ENCODE assay signal across 24 mouse cellular contexts in genomic region chrX:168431206-168431605, GRCm38 (mm10).
A peak's percentile ranks its signal among the peaks of the same experiment; 100 is the strongest.
DNase-seq lines count a peak whose midpoint lies in the region; ATAC-seq and TF ChIP-seq lines count a peak whose summit lies in the region.
"Had no signal": no experiment of that assay in that cellular context is flagged by ENCODE, and none has a peak within 500 bp of the region (broad histone marks: within the 10 kb centered on the region; RNA-seq: fewer than 3 reads in every experiment).

No protein-coding gene starts in this region.

- no peak overlapping the region for H3K9ac ChIP-seq in limb, embryonic 14.5 days (ENCODE audit: low read depth, low read length, severe bottlenecking)
- H3K9ac ChIP-seq: embryonic facial prominence, embryonic 13.5 days; forebrain, embryonic 15.5 days; hindbrain, embryonic 14.5 days; intestine, embryonic 15.5 days; neural tube, embryonic 13.5 days; stomach, embryonic 15.5 days had no signal

- ATAC-seq in limb, embryonic 14.5 days (ENCODE audit: low FRiP score, low read depth), result no peak
- ATAC-seq: activated CD4-positive, CD25-positive, alpha-beta regulatory T cell, adult 4 months; forebrain, embryonic 15.5 days; intestine, embryonic 15.5 days had no signal

- H3K27ac ChIP-seq in gastrocnemius, adult 2 months, result no peak overlapping the region
- H3K27ac ChIP-seq in limb, embryonic 14.5 days (replicated peaks; ENCODE audit: low read depth, low read length), result no peak overlapping the region
- no peak overlapping the region for H3K27ac ChIP-seq in limb, embryonic 10.5 days
- H3K27ac ChIP-seq: embryonic facial prominence, embryonic 13.5 days; forebrain, embryonic 15.5 days; heart, embryonic 10.5 days; hindbrain, embryonic 14.5 days; intestine, embryonic 15.5 days; neural tube, embryonic 13.5 days; stomach, embryonic 15.5 days had no signal

- H3K36me3 ChIP-seq in limb, embryonic 14.5 days (ENCODE audit: control insufficient read depth, insufficient read depth, low read length), result no peaks in the 10 kb centered on the region
- no peaks in the 10 kb centered on the region for H3K36me3 ChIP-seq in limb, embryonic 10.5 days
- H3K36me3 ChIP-seq: embryonic facial prominence, embryonic 13.5 days; forebrain, embryonic 15.5 days; heart, embryonic 10.5 days; intestine, embryonic 15.5 days; neural tube, embryonic 13.5 days; stomach, embryonic 15.5 days had no signal

- no peak overlapping the region for H3K4me2 ChIP-seq in limb, embryonic 14.5 days (replicated peaks; ENCODE audit: low read depth, low read length, severe bottlenecking)
- H3K4me2 ChIP-seq: embryonic facial prominence, embryonic 13.5 days; forebrain, embryonic 15.5 days; hindbrain, embryonic 14.5 days; intestine, embryonic 15.5 days; neural tube, embryonic 13.5 days; stomach, embryonic 15.5 days had no signal

- no peaks in the 10 kb centered on the region for H3K9me3 ChIP-seq in limb, embryonic 14.5 days (ENCODE audit: control insufficient read depth, low read length)
- H3K9me3 ChIP-seq in limb, embryonic 10.5 days (replicated peaks), result no peaks in the 10 kb centered on the region
- H3K9me3 ChIP-seq: embryonic facial prominence, embryonic 13.5 days; forebrain, embryonic 15.5 days; heart, embryonic 10.5 days; intestine, embryonic 15.5 days; neural tube, embryonic 13.5 days; stomach, embryonic 15.5 days had no signal

- H3K27me3 ChIP-seq in limb, embryonic 14.5 days (ENCODE audit: control insufficient read depth, insufficient read depth, low read length), result no peaks in the 10 kb centered on the region
- H3K27me3 ChIP-seq in limb, embryonic 10.5 days (ENCODE audit: low read depth, poor library complexity, severe bottlenecking), result peaks cover 75% of the 10 kb centered on the region
- H3K27me3 ChIP-seq: forebrain, embryonic 15.5 days; intestine, embryonic 15.5 days; stomach, embryonic 15.5 days had no signal

- DNase-seq in gastrocnemius, adult 2 months, result peak; percentile 18
- no peak for DNase-seq in gastrocnemius, postnatal 14 days
- DNase-seq in limb, embryonic 14.5 days (ENCODE audit: low spot score), result peak; percentile 70
- no peak for DNase-seq in limb, embryonic 10.5 days (ENCODE audit: low spot score)
- peak; percentile 2 for DNase-seq in right cerebral cortex, postnatal 4 days
- DNase-seq in right cerebral cortex, adult 18-20 months, result no peak
- peak; percentile 5 for DNase-seq in skeletal muscle tissue, adult 2 months (ENCODE audit: low read depth, low spot score)
- DNase-seq in heart, adult 11 months, result no peak
- DNase-seq: adrenal gland, postnatal 25 days; cerebellum, adult 11 months; heart, postnatal 4 days; layer of hippocampus, adult 9-11 months; midbrain, embryonic 14.5 days; retina, postnatal 1 day; thymus, postnatal 25 days had no signal

- TF ChIP-seq CTCF in gastrocnemius, adult 2 months (IDR thresholded peaks at IDR 0.05), result no peak

- H3K4me1 ChIP-seq in limb, embryonic 14.5 days (ENCODE audit: control insufficient read depth, insufficient read depth, low read length), result no peaks in the 10 kb centered on the region
- no peaks in the 10 kb centered on the region for H3K4me1 ChIP-seq in limb, embryonic 10.5 days
- H3K4me1 ChIP-seq: embryonic facial prominence, embryonic 13.5 days; forebrain, embryonic 15.5 days; heart, embryonic 10.5 days; intestine, embryonic 15.5 days; megakaryocyte, embryonic 14.5 days; neural tube, embryonic 13.5 days; stomach, embryonic 15.5 days had no signal

- intact Hi-C loops in gastrocnemius, adult 2 months (cut with DNase I), result no loop called here
- intact Hi-C loops in gastrocnemius, postnatal 14 days (cut with DNase I; ENCODE audit: low total_unique reads), result no loop called here

- no peak overlapping the region for H3K4me3 ChIP-seq in gastrocnemius, adult 2 months
- H3K4me3 ChIP-seq in limb, embryonic 14.5 days (replicated peaks; ENCODE audit: low read length), result no peak overlapping the region
- no peak overlapping the region for H3K4me3 ChIP-seq in limb, embryonic 10.5 days
- H3K4me3 ChIP-seq: embryonic facial prominence, embryonic 13.5 days; forebrain, embryonic 15.5 days; heart, embryonic 10.5 days; intestine, embryonic 15.5 days; megakaryocyte, embryonic 14.5 days; neural tube, embryonic 13.5 days; stomach, embryonic 15.5 days had no signal

- no peak for TF ChIP-seq POLR2A in limb, embryonic 14.5 days (IDR thresholded peaks at IDR 0.05; ENCODE audit: borderline replicate concordance, extremely low read depth, insufficient read depth, insufficient read length)

- 59% methylated on average over 1 of the region's 1 CpGs for WGBS in limb, embryonic 14.5 days
- WGBS in limb, embryonic 10.5 days, result 92% methylated on average over 1 of the region's 1 CpGs

Comparison
In these comparisons a context has a peak if more than half of its experiments do, and no peak if none do; other contexts are left out.
1. DNase-seq: peak in gastrocnemius, adult 2 months (single experiment), limb, embryonic 14.5 days (single experiment), right cerebral cortex, postnatal 4 days (single experiment) and skeletal muscle tissue, adult 2 months (single experiment); none in gastrocnemius, postnatal 14 days (single experiment), limb, embryonic 10.5 days (single experiment), right cerebral cortex, adult 18-20 months (single experiment) and heart, adult 11 months (single experiment).